Mouse (Mus musculus): ENCODE data around the gene Atp6v0a1. TPM values are rescaled to one million over a fixed set of nuclear protein-coding genes. Genes with fewer than 3 reads are reported as not detected.

The Atp6v0a1 gene
- polyA plus RNA-seq, 1 experiment from 2014 or later: 40.3 TPM

GRCm38 (mm10) chr11:100967881-100968420 lies 41.3 kb upstream of the Atp6v0a1 start:
- H3K27me3 ChIP-seq: peaks cover 5% of the 10 kb centered on the region; the same call in 1 of the 2 replicates
- peak overlapping the region; percentile 70 for H3K4me2 ChIP-seq (replicated peaks)
- H3K4me1 ChIP-seq: peaks cover 76% of the 10 kb centered on the region
- ATAC-seq (ENCODE audit: insufficient number of reproducible peaks, low FRiP score, low TSS enrichment, low read depth): no peak
- H3K4me3 ChIP-seq (replicated peaks): peak overlapping the region; percentile 88
- 79% methylated on average over 5 of the region's 5 CpGs for WGBS
- H3K27ac ChIP-seq (replicated peaks): no peak overlapping the region; the same call in 1 of the 2 replicates
- no peaks in the 10 kb centered on the region for H3K9me3 ChIP-seq (replicated peaks)
- H3K36me3 ChIP-seq: no peaks in the 10 kb centered on the region
- H3K9ac ChIP-seq: no peak overlapping the region

- Histone ChIP-seq H3K4me2 (replicated peaks) (peak overlapping the region; percentile 70), H3K9me3 (replicated peaks) (no peaks in the 10 kb centered on the region), H3K36me3 (no peaks in the 10 kb centered on the region), H3K4me3 (replicated peaks) (peak overlapping the region; percentile 88), H3K9ac (peak overlapping the region; percentile 78), H3K4me1 (peaks cover 70% of the 10 kb centered on the region), H3K27ac (replicated peaks) (peak overlapping the region; percentile 95; the same call in 1 of the 2 replicates), H3K27me3 (peaks cover 5% of the 10 kb centered on the region; the same call in 1 of the 2 replicates)
- 75% methylated on average over 5 of the region's 5 CpGs for WGBS
- no peak for ATAC-seq (ENCODE audit: insufficient number of reproducible peaks, low FRiP score, low TSS enrichment, low read depth)
Observed at GRCm38 (mm10) chr11:100968501-100968900, 40.8 kb upstream of the Atp6v0a1 start.

GRCm38 (mm10) chr11:100969189-100969743 lies 40.0 kb upstream of the Atp6v0a1 start:
- Histone ChIP-seq H3K4me1 (peaks cover 63% of the 10 kb centered on the region), H3K27ac (replicated peaks) (peak overlapping the region; percentile 95)

GRCm38 (mm10) chr11:100969744-100970556 lies 39.3 kb upstream of the Atp6v0a1 start:
- peak overlapping the region; percentile 78 for H3K9ac ChIP-seq
- no peaks in the 10 kb centered on the region for H3K36me3 ChIP-seq
- peak overlapping the region; percentile 70 for H3K4me2 ChIP-seq (replicated peaks)
- ATAC-seq (ENCODE audit: insufficient number of reproducible peaks, low FRiP score, low TSS enrichment, low read depth): peak; percentile 41
- no peaks in the 10 kb centered on the region for H3K9me3 ChIP-seq (replicated peaks)
- WGBS: under 1% methylated on average over 65 of the region's 65 CpGs
- H3K27ac ChIP-seq (replicated peaks): peak overlapping the region; percentile 95
- peak overlapping the region; percentile 88 for H3K4me3 ChIP-seq (replicated peaks)
- H3K4me1 ChIP-seq: peaks cover 63% of the 10 kb centered on the region
- H3K27me3 ChIP-seq: peaks cover 5% of the 10 kb centered on the region; the same call in 1 of the 2 replicates

More at GRCm38 (mm10) chr11:100969189-100969743, 40.0 kb upstream of the Atp6v0a1 start:
- no peak for ATAC-seq (ENCODE audit: insufficient number of reproducible peaks, low FRiP score, low TSS enrichment, low read depth)
- WGBS: 3% methylated on average over 34 of the region's 35 CpGs
- Histone ChIP-seq H3K4me3 (replicated peaks) (peak overlapping the region; percentile 88), H3K9me3 (replicated peaks) (no peaks in the 10 kb centered on the region), H3K36me3 (no peaks in the 10 kb centered on the region), H3K4me2 (replicated peaks) (peak overlapping the region; percentile 70), H3K27me3 (peaks cover 5% of the 10 kb centered on the region; the same call in 1 of the 2 replicates), H3K9ac (peak overlapping the region; percentile 78)

GRCm38 (mm10) chr11:100970557-100970937 lies 38.7 kb upstream of the Atp6v0a1 start, which contains the start of gene Cavin1:
Gene Cavin1 (minus strand): TSS chr11:100970887.
- Histone ChIP-seq H3K9ac (peak within 1 kb of the TSS; percentile 78), H3K27ac (replicated peaks) (peak within 1 kb of the TSS; percentile 95), H3K4me2 (replicated peaks) (peak within 1 kb of the TSS; percentile 70), H3K4me1 (peaks cover 60% of the 10 kb centered on the region), H3K36me3 (no peaks in the 10 kb centered on the region), H3K27me3 (peaks cover 5% of the 10 kb centered on the region; the same call in 1 of the 2 replicates), H3K9me3 (replicated peaks) (no peaks in the 10 kb centered on the region), H3K4me3 (replicated peaks) (peak within 1 kb of the TSS; percentile 88)
- ATAC-seq (ENCODE audit: insufficient number of reproducible peaks, low FRiP score, low TSS enrichment, low read depth): peak; percentile 94
- WGBS: 0% methylated on average over 20 of the region's 20 CpGs

GRCm38 (mm10) chr11:100971455-100971854 lies 37.8 kb upstream of the Atp6v0a1 start:
- peaks cover 5% of the 10 kb centered on the region; the same call in 1 of the 2 replicates for H3K27me3 ChIP-seq
- 71% methylated on average over 10 of the region's 10 CpGs for WGBS
- no peak overlapping the region for H3K9ac ChIP-seq
- no peaks in the 10 kb centered on the region for H3K36me3 ChIP-seq
- peak overlapping the region; percentile 95; the same call in 1 of the 2 replicates for H3K27ac ChIP-seq (replicated peaks)
- ATAC-seq (ENCODE audit: insufficient number of reproducible peaks, low FRiP score, low TSS enrichment, low read depth): no peak
- peak overlapping the region; percentile 70; the same call in 1 of the 2 replicates for H3K4me2 ChIP-seq (replicated peaks)
- peaks cover 52% of the 10 kb centered on the region for H3K4me1 ChIP-seq
- H3K4me3 ChIP-seq (replicated peaks): peak overlapping the region; percentile 88
- no peaks in the 10 kb centered on the region for H3K9me3 ChIP-seq (replicated peaks)

- no peaks in the 10 kb centered on the region for H3K9me3 ChIP-seq (replicated peaks)
- H3K9ac ChIP-seq: no peak overlapping the region
- H3K27me3 ChIP-seq: peaks cover 5% of the 10 kb centered on the region; the same call in 1 of the 2 replicates
- H3K4me1 ChIP-seq: peaks cover 37% of the 10 kb centered on the region
- WGBS: 72% methylated on average over 7 of the region's 7 CpGs
- H3K36me3 ChIP-seq: no peaks in the 10 kb centered on the region
- H3K27ac ChIP-seq (replicated peaks): no peak overlapping the region
- no peak overlapping the region for H3K4me2 ChIP-seq (replicated peaks)
- no peak for ATAC-seq (ENCODE audit: insufficient number of reproducible peaks, low FRiP score, low TSS enrichment, low read depth)
- H3K4me3 ChIP-seq (replicated peaks): no peak overlapping the region
Observed at GRCm38 (mm10) chr11:100973245-100973644, 36.0 kb upstream of the Atp6v0a1 start.

GRCm38 (mm10) chr11:100974381-100974970 lies 34.8 kb upstream of the Atp6v0a1 start:
- Histone ChIP-seq H3K4me1 (peaks cover 30% of the 10 kb centered on the region), H3K4me2 (replicated peaks) (no peak overlapping the region), H3K4me3 (replicated peaks) (no peak overlapping the region), H3K27me3 (peaks cover 5% of the 10 kb centered on the region; the same call in 1 of the 2 replicates), H3K27ac (replicated peaks) (peak overlapping the region; percentile 74), H3K9ac (no peak overlapping the region), H3K36me3 (no peaks in the 10 kb centered on the region), H3K9me3 (replicated peaks) (no peaks in the 10 kb centered on the region)
- ATAC-seq (ENCODE audit: insufficient number of reproducible peaks, low FRiP score, low TSS enrichment, low read depth): no peak
- 39% methylated on average over 14 of the region's 14 CpGs for WGBS

GRCm38 (mm10) chr11:100975241-100975640 lies 34.0 kb upstream of the Atp6v0a1 start:
- Histone ChIP-seq H3K9me3 (replicated peaks) (no peaks in the 10 kb centered on the region), H3K4me2 (replicated peaks) (no peak overlapping the region), H3K27me3 (peaks cover 5% of the 10 kb centered on the region; the same call in 1 of the 2 replicates), H3K4me1 (peaks cover 35% of the 10 kb centered on the region), H3K9ac (no peak overlapping the region), H3K27ac (replicated peaks) (peak overlapping the region; percentile 74), H3K4me3 (replicated peaks) (no peak overlapping the region), H3K36me3 (no peaks in the 10 kb centered on the region)
- ATAC-seq (ENCODE audit: insufficient number of reproducible peaks, low FRiP score, low TSS enrichment, low read depth): no peak
- 52% methylated on average over 7 of the region's 7 CpGs for WGBS

- Histone ChIP-seq H3K4me2 (replicated peaks) (no peak overlapping the region), H3K9me3 (replicated peaks) (no peaks in the 10 kb centered on the region), H3K4me3 (replicated peaks) (no peak overlapping the region), H3K36me3 (no peaks in the 10 kb centered on the region), H3K9ac (no peak overlapping the region), H3K27ac (replicated peaks) (peak overlapping the region; percentile 72), H3K4me1 (peaks cover 25% of the 10 kb centered on the region; the same call in 1 of the 2 replicates), H3K27me3 (peaks cover 9% of the 10 kb centered on the region)
- ATAC-seq (ENCODE audit: insufficient number of reproducible peaks, low FRiP score, low TSS enrichment, low read depth): peak; percentile 69
- 35% methylated on average over 8 of the region's 8 CpGs for WGBS
Observed at GRCm38 (mm10) chr11:100979887-100980286, 29.4 kb upstream of the Atp6v0a1 start.

Data from embryonic facial prominence, embryonic 15.5 days (tissue).